Mouse (Mus musculus) neural tube, embryonic 11.5 days (tissue): ENCODE data around the gene Iyd. TPM values are rescaled to one million over a fixed set of nuclear protein-coding genes. Genes with fewer than 3 reads are reported as not detected.

Experiments used
- ATAC-seq: fragments of 200-750 bp; cut with Nextera tagmentation; 2 replicates; pipeline ENCODE4 v1.8.0; 2017; ENCODE audit warnings: moderate number of reproducible peaks, mild to moderate bottlenecking, moderate TSS enrichment, moderate library complexity; ENCODE audit not compliant: insufficient read depth, low FRiP score, low TSS enrichment
- DNase-seq: peaks from one replicate; pipeline ENCODE4 v3.0.0-alpha.2; 2015; ENCODE audit warnings: low spot score
- H3K27ac ChIP-seq: fragments of 300-500 bp; sonication (generic); 2 replicates; pipeline ENCODE4 v1.5.1; 2014; ENCODE audit warnings: low read depth, mild to moderate bottlenecking, low read length
- H3K27me3 ChIP-seq: fragments of 300-500 bp; sonication (generic); 2 replicates; pipeline ENCODE4 v1.6.1; 2014; ENCODE audit warnings: mild to moderate bottlenecking, low read length, mixed read lengths; ENCODE audit not compliant: control insufficient read depth, insufficient read depth
- H3K36me3 ChIP-seq: fragments of 300-500 bp; sonication (generic); 2 replicates; pipeline ENCODE4 v1.6.1; 2014; ENCODE audit warnings: mild to moderate bottlenecking, low read length, moderate library complexity, mixed read lengths; ENCODE audit not compliant: control insufficient read depth, insufficient read depth
- H3K4me1 ChIP-seq: fragments of 300-500 bp; sonication (generic); 2 replicates; pipeline ENCODE4 v1.6.1; 2014; ENCODE audit warnings: low read length, mixed read lengths; ENCODE audit not compliant: control insufficient read depth, insufficient read depth
- H3K4me2 ChIP-seq: fragments of 300-500 bp; sonication (generic); 2 replicates; pipeline ENCODE4 v1.6.1; 2014; ENCODE audit warnings: low read depth, mild to moderate bottlenecking, moderate library complexity
- H3K4me3 ChIP-seq: fragments of 300-500 bp; sonication (generic); 2 replicates; pipeline ENCODE4 v1.5.1; 2014; ENCODE audit warnings: low read depth, low read length
- H3K9ac ChIP-seq: fragments of 300-500 bp; sonication (generic); 2 replicates; pipeline ENCODE4 v1.6.1; 2014; ENCODE audit warnings: mild to moderate bottlenecking, low read length
- H3K9me3 ChIP-seq: fragments of 300-500 bp; sonication (generic); 2 replicates; pipeline ENCODE4 v1.6.1; 2016; ENCODE audit warnings: low read length; ENCODE audit not compliant: control insufficient read depth
- WGBS: fragments of 180-500 bp; shearing (Covaris S2); extraction: QIAGEN DNeasy Blood & Tissue Kit; methylation state at CpG from one replicate; pipeline ENCODE4 v1.1.7; 2014; 5-methylcytosine and 5-hydroxymethylcytosine counted together
- polyA plus RNA-seq: library from polyadenylated mRNA; unstranded; fragments of >200 nt; fragmentation: Nextera tagmentation; extraction: Ambion mirVana; gene quantifications from 2 replicates; pipeline ENCODE4 v1.2.1, GENCODE M21; 2014

Iyd gene
- polyA plus RNA-seq, 1 experiment from 2014 or later = not detected

- H3K4me2 ChIP-seq = no peak overlapping the region
- H3K36me3 ChIP-seq = no peaks in the 10 kb centered on the region
- no peaks in the 10 kb centered on the region for H3K27me3 ChIP-seq
- H3K4me1 ChIP-seq = no peaks in the 10 kb centered on the region
- WGBS = 83% methylated on average over 4 of the region's 4 CpGs
- no peak overlapping the region for H3K27ac ChIP-seq
- H3K4me3 ChIP-seq = no peak overlapping the region
- H3K9me3 ChIP-seq = no peaks in the 10 kb centered on the region
- no peak for ATAC-seq
- no peak for DNase-seq
- no peak overlapping the region for H3K9ac ChIP-seq
Measured at GRCm38 (mm10) chr10:3529807-3530206, 10.2 kb upstream of the Iyd start.

GRCm38 (mm10) chr10:3530661-3531060, 9.4 kb upstream of the Iyd start:
- Histone ChIP-seq H3K27ac (no peak overlapping the region), H3K36me3 (no peaks in the 10 kb centered on the region), H3K4me1 (no peaks in the 10 kb centered on the region), H3K9ac (no peak overlapping the region), H3K4me2 (no peak overlapping the region), H3K27me3 (no peaks in the 10 kb centered on the region), H3K9me3 (no peaks in the 10 kb centered on the region), H3K4me3 (no peak overlapping the region)
- WGBS = 68% methylated on average over 4 of the region's 4 CpGs
- ATAC-seq (no peak), DNase-seq (no peak)

GRCm38 (mm10) chr10:3531375-3531774, 8.7 kb upstream of the Iyd start:
- Histone ChIP-seq H3K9ac (no peak overlapping the region), H3K27ac (no peak overlapping the region), H3K4me1 (no peaks in the 10 kb centered on the region), H3K4me3 (no peak overlapping the region), H3K4me2 (no peak overlapping the region), H3K27me3 (no peaks in the 10 kb centered on the region), H3K36me3 (no peaks in the 10 kb centered on the region), H3K9me3 (no peaks in the 10 kb centered on the region)
- DNase-seq (peak; percentile 69), ATAC-seq (peak; percentile 43; the same call in 1 of the 2 replicates)
- 9% methylated on average over 4 of the region's 4 CpGs for WGBS

GRCm38 (mm10) chr10:3534445-3534844, 5.6 kb upstream of the Iyd start:
- Histone ChIP-seq H3K4me2 (peak overlapping the region; percentile 23), H3K9me3 (no peaks in the 10 kb centered on the region), H3K27ac (no peak overlapping the region), H3K4me1 (no peaks in the 10 kb centered on the region), H3K27me3 (no peaks in the 10 kb centered on the region), H3K36me3 (no peaks in the 10 kb centered on the region), H3K4me3 (no peak overlapping the region), H3K9ac (no peak overlapping the region)
- DNase-seq (peak; percentile 45), ATAC-seq (no peak)
- 10% methylated on average over 7 of the region's 7 CpGs for WGBS

- no peak for DNase-seq
- WGBS = 78% methylated on average over 1 of the region's 1 CpGs
Measured at GRCm38 (mm10) chr10:3536361-3536760, 3.7 kb upstream of the Iyd start.

GRCm38 (mm10) chr10:3549384-3549783, 9.3 kb downstream of the Iyd start:
- H3K4me3 ChIP-seq = no peak overlapping the region
- no peaks in the 10 kb centered on the region for H3K9me3 ChIP-seq
- 64% methylated on average over 2 of the region's 2 CpGs for WGBS
- no peak overlapping the region for H3K4me2 ChIP-seq
- no peaks in the 10 kb centered on the region for H3K4me1 ChIP-seq
- no peak for DNase-seq
- H3K9ac ChIP-seq = no peak overlapping the region
- H3K27ac ChIP-seq = no peak overlapping the region
- H3K27me3 ChIP-seq = no peaks in the 10 kb centered on the region
- ATAC-seq = no peak
- H3K36me3 ChIP-seq = no peaks in the 10 kb centered on the region

More at GRCm38 (mm10) chr10:3536361-3536760, 3.7 kb upstream of the Iyd start:
- Histone ChIP-seq H3K4me3 (no peak overlapping the region), H3K4me1 (no peaks in the 10 kb centered on the region), H3K36me3 (no peaks in the 10 kb centered on the region), H3K9ac (no peak overlapping the region), H3K4me2 (no peak overlapping the region), H3K27me3 (no peaks in the 10 kb centered on the region), H3K27ac (no peak overlapping the region), H3K9me3 (no peaks in the 10 kb centered on the region)
- ATAC-seq = no peak

- Histone ChIP-seq H3K36me3 (no peaks in the 10 kb centered on the region), H3K4me1 (no peaks in the 10 kb centered on the region), H3K9ac (no peak overlapping the region), H3K27me3 (no peaks in the 10 kb centered on the region), H3K4me3 (no peak overlapping the region), H3K4me2 (no peak overlapping the region), H3K9me3 (no peaks in the 10 kb centered on the region), H3K27ac (no peak overlapping the region)
- ATAC-seq (no peak), DNase-seq (no peak)
- WGBS = 68% methylated on average over 5 of the region's 5 CpGs
Measured at GRCm38 (mm10) chr10:3555128-3555527, 15.1 kb downstream of the Iyd start.

- no peak for DNase-seq
- Histone ChIP-seq H3K36me3 (no peaks in the 10 kb centered on the region), H3K9me3 (no peaks in the 10 kb centered on the region), H3K9ac (no peak overlapping the region), H3K27ac (no peak overlapping the region), H3K4me3 (no peak overlapping the region), H3K4me1 (no peaks in the 10 kb centered on the region), H3K4me2 (no peak overlapping the region), H3K27me3 (no peaks in the 10 kb centered on the region)
- no peak for ATAC-seq
- WGBS = 81% methylated on average over 3 of the region's 3 CpGs
Measured at GRCm38 (mm10) chr10:3556538-3556937, 16.5 kb downstream of the Iyd start.

GRCm38 (mm10) chr10:3559136-3559535, 19.1 kb downstream of the Iyd start:
- WGBS = 96% methylated on average over 1 of the region's 1 CpGs
- Histone ChIP-seq H3K9ac (no peak overlapping the region), H3K27ac (no peak overlapping the region), H3K4me2 (no peak overlapping the region), H3K9me3 (no peaks in the 10 kb centered on the region), H3K4me3 (no peak overlapping the region), H3K4me1 (no peaks in the 10 kb centered on the region), H3K27me3 (no peaks in the 10 kb centered on the region), H3K36me3 (no peaks in the 10 kb centered on the region)
- DNase-seq (no peak), ATAC-seq (no peak)
